Mouse (Mus musculus): ENCODE measurements around the gene Ankrd7.
A peak's percentile ranks its signal among the peaks of the same experiment; 100 is the strongest.

DNA sequence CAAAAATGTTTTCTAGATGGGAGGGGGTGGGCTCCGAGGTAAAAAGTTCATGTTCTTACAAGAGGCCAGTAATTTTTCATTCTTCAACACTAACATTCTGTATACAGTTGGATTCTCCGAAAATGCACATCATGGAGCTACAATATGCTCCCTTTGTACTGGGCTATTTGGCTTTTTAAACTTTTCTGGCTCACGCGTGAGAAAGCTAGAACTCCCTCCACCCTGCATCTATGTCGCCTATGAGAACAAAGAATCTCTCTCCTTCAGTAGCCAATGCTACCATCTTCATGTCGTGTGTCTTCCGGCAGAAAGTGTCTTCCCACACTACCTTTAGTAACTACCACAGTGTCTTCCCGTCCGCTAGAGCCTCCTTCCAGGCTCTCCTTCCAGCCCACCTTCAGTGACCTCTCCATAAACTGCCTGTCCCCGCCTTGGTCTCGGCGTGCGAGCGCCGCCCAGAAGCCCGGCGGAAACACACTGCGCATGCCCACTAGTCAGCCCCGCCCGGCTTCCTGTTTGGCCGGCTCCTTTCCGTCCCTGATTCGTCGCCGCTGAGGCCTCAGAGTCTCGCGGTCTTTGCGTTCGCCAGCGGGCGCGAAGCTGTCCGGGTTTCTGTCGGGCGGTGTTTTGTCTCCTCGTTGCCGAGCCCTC lies 17.9 kb upstream of the Ankrd7 start, which contains the start of gene Lsm8:
- no peak for TF ChIP-seq CTCF (IDR thresholded peaks at IDR 0.05; ENCODE audit: control insufficient read depth, insufficient read depth, low read length)
- peak; percentile 80; the same call in 1 of the 2 replicates for TF ChIP-seq POLR2A (IDR thresholded peaks at IDR 0.05; ENCODE audit: borderline replicate concordance, control insufficient read depth, low read depth, low read length)
